Mouse (Mus musculus): ENCODE results near the gene Kcnk5.

Kcnk5 gene

GRCm38 (mm10) chr14:20120012-20120411, 61.6 kb downstream of the Kcnk5 start:
- TF ChIP-seq GATA4 (IDR thresholded peaks at IDR 0.05; ENCODE audit: insufficient replicate concordance, low read length), result no peak

DNA sequence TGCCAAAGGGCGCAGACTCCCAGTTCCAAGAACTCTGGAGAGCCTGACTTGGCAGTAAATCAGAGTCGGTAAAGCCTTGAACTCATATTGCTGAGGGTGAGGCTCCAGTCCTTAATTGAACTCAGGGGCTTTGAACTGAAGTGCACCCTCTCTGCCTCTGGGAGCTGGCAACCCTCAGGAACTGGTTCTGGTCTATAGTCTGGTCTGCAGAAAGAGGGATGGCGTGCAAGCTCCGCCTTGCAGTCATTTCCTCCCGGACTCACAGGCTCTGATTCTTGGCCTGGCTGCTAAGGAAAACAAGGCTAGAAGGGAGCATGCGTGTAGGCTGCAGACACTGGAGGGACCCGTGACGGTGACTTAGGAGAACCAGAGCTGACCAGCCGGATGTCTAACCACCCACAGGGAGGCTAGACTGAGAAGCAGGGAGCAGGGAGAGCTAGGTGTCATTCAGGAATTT, 65.4 kb downstream of the Kcnk5 start:
- TF ChIP-seq GATA4 (IDR thresholded peaks at IDR 0.05; ENCODE audit: insufficient replicate concordance, low read length), result no peak

DNA sequence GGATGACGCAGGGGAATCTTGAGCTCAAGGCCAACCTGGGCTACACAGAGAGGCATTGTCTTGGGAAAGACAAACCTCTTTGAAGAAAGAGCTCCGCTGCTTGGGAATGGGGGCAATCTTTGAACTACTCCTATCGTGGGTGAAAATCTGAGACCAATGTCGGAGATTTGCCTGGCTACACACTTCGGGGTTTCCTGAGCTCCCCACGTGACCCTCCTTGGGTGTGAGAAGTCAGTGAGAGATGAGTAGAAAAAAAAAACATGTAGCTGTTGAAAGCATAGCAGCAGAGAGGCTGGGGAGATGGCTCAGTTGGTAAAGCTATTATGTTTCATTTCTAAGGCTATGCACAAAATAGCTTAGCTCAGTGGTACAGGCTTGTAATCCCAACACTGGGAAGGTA, 66.7 kb downstream of the Kcnk5 start:
- no peak for TF ChIP-seq GATA4 (IDR thresholded peaks at IDR 0.05; ENCODE audit: insufficient replicate concordance, low read length)

- TF ChIP-seq GATA4 (IDR thresholded peaks at IDR 0.05; ENCODE audit: insufficient replicate concordance, low read length), result no peak
These were observed 67.6 kb downstream of the Kcnk5 start for GRCm38 (mm10) chr14:20113964-20114363.

- TF ChIP-seq GATA4 (IDR thresholded peaks at IDR 0.05; ENCODE audit: insufficient replicate concordance, low read length), result no peak
These were observed 68.2 kb downstream of the Kcnk5 start for GRCm38 (mm10) chr14:20113189-20113961.

DNA sequence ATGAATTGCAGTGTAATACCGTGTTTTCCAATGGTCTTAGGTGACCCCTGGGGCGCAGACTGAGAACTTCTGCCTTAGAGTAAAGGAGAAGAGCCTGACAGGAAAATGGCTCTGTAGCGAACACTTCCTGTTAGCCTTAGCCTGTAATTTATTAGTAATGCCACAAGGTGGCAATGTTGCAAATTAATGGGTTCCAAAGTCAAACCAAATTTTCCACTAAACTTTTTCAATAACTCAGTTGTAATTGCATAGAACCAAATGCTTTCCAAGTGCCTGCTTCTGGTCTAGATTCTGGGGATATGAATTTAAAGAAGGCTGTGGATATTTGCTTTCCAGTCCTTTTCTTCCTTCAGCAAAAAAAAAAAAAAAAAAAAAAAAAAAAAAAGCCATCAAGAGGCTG, 69.4 kb downstream of the Kcnk5 start:
- TF ChIP-seq GATA4 (IDR thresholded peaks at IDR 0.05; ENCODE audit: insufficient replicate concordance, low read length), result no peak

DNA sequence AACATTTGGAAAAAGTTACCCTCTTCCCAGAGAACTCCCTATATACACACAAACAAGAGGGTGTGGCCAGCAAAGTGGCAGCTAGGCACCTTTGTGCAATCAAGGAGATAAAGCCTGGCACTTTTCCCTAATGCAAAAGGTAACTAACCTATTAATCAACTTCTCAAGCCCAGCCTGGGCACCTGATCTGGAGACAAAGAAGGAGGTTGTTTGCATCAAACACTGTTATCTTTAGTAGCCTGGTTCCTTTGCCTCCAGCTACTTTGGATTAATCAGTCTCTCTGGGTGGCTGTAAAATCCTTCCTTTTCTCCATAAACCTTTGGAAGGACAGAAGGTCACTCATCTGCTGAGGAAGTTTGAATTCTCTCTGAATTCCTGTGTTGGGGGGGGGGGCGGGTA, 70.7 kb downstream of the Kcnk5 start:
- TF ChIP-seq GATA4 (IDR thresholded peaks at IDR 0.05; ENCODE audit: insufficient replicate concordance, low read length), result no peak

DNA sequence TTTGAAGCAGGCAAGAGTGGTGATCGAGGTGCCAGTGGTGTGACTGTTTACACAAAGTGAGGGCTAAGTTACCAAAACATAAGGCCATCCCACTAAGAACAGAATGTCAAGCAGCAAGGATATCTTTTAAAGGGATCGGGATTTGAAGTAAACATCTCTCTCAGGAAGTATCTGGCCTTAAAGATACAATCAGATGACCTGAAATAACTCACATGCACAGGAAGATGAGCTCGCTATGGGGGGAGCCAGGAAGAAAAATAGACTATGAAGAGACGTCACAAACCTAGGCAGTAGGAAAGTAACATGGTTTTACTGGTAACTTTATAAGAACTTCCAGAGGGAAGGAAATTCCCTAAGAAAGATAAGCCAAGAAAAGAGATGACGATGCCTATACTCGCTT, 75.3 kb downstream of the Kcnk5 start:
- no peak for TF ChIP-seq GATA4 (IDR thresholded peaks at IDR 0.05; ENCODE audit: insufficient replicate concordance, low read length)

DNA sequence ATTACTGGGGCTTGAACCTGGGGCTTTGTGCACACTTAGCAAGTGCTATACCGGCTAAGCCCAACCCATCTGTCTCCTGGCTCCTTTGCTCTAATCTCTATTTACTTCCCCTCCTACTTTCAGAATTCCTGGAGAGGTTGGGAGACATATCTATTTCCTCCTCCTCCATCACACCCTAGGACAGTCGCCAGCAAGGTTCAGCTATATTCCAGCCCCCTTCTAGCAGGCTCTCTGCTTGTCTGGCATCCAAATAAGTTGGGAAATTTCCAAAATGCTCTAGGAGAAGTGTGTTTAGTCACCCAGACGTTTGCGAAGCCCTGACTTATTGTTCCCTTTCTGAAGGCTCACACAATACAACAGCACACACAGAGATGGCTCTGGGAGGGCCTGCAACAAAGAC, 78.4 kb downstream of the Kcnk5 start:
- TF ChIP-seq GATA4 (IDR thresholded peaks at IDR 0.05; ENCODE audit: insufficient replicate concordance, low read length), result peak; percentile 30; the same call in 1 of the 2 replicates

GRCm38 (mm10) chr14:20098061-20098460, 83.5 kb downstream of the Kcnk5 start:
- no peak for TF ChIP-seq GATA4 (IDR thresholded peaks at IDR 0.05; ENCODE audit: insufficient replicate concordance, low read length)

DNA sequence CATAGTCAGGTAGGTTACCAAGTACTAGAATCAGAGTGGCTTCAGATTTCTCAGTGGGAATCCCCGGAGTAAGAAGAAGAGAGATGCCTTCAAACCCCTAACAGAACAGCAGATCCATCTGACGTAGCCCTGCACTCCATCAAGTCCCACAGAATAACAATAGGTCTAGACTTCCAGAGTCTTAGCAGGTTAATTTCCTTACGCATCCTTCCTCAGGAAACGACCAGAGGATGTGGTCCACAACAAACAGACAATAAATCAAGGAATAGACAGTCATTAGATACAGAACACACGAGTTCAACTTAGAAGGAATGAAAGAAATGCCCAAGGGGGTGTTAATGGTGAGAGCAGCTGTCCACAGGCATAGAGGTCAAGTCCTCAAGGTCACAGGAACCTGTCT, 86.7 kb downstream of the Kcnk5 start:
- no peak for TF ChIP-seq GATA4 (IDR thresholded peaks at IDR 0.05; ENCODE audit: insufficient replicate concordance, low read length)

DNA sequence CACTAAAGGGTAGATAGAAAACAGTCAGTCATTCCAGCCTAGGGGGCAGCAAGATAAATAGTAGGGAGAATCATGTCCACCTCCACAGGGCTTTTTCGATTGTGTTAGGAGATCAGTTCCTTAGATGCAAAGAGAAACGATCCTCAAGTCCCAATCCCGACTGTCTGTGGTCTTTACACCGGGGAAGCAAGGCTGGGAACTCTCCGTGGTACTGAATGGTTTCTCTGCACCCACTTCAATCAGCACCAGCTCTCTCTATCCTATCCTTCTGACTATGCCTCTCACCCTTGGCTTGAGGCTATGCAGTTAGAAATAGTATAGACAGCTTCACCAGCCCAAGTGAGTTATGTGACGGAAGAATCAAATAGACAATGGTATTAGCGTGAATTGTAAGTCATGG, 88.1 kb downstream of the Kcnk5 start:
- TF ChIP-seq GATA4 (IDR thresholded peaks at IDR 0.05; ENCODE audit: insufficient replicate concordance, low read length), result no peak
